Mouse (Mus musculus) intestine, embryonic 15.5 days (tissue): ENCODE data around the gene Kctd10. TPM values are rescaled to one million over a fixed set of nuclear protein-coding genes. Genes with fewer than 3 reads are reported as not detected.

Experiments used
- ATAC-seq: fragments of 200-750 bp; cut with Nextera tagmentation; 2 replicates; pipeline ENCODE4 v1.8.0; 2017; ENCODE audit warnings: moderate TSS enrichment, moderate library complexity
- H3K27ac ChIP-seq: fragments of 300-500 bp; sonication (generic); 2 replicates; pipeline ENCODE4 v1.5.1; 2015; ENCODE audit warnings: mild to moderate bottlenecking, inconsistent platforms
- H3K27me3 ChIP-seq: fragments of 300-500 bp; sonication (generic); replicated peaks from 2 replicates; pipeline ENCODE4 v1.6.1; 2015; ENCODE audit warnings: inconsistent platforms
- H3K36me3 ChIP-seq: fragments of 300-500 bp; sonication (generic); 2 replicates; pipeline ENCODE4 v1.6.1; 2015; ENCODE audit warnings: inconsistent platforms
- H3K4me1 ChIP-seq: fragments of 300-500 bp; sonication (generic); replicated peaks from 2 replicates; pipeline ENCODE4 v1.6.1; 2015; ENCODE audit warnings: inconsistent platforms
- H3K4me2 ChIP-seq: fragments of 300-500 bp; sonication (generic); replicated peaks from 2 replicates; pipeline ENCODE4 v1.6.1; 2015; ENCODE audit warnings: mild to moderate bottlenecking, inconsistent platforms
- H3K4me3 ChIP-seq: fragments of 300-500 bp; sonication (generic); replicated peaks from 2 replicates; pipeline ENCODE4 v1.5.1; 2015; ENCODE audit warnings: inconsistent platforms
- H3K9ac ChIP-seq: fragments of 300-500 bp; sonication (generic); 2 replicates; pipeline ENCODE4 v1.6.1; 2015; ENCODE audit warnings: inconsistent platforms
- H3K9me3 ChIP-seq: fragments of 300-500 bp; sonication (generic); 2 replicates; pipeline ENCODE4 v1.6.1; 2016; ENCODE audit warnings: inconsistent platforms
- WGBS: fragments of 180-500 bp; shearing (Covaris S2); methylation state at CpG from one replicate; pipeline ENCODE4 v1.1.7; 2015; 5-methylcytosine and 5-hydroxymethylcytosine counted together
- polyA plus RNA-seq: library from polyadenylated mRNA; unstranded; fragments of >200 nt; fragmentation: Nextera tagmentation; extraction: Ambion mirVana; gene quantifications from 2 replicates; pipeline ENCODE4 v1.2.1, GENCODE M21; 2015

Kctd10 gene
- polyA plus RNA-seq, 1 experiment from 2014 or later, result 116 TPM

DNA sequence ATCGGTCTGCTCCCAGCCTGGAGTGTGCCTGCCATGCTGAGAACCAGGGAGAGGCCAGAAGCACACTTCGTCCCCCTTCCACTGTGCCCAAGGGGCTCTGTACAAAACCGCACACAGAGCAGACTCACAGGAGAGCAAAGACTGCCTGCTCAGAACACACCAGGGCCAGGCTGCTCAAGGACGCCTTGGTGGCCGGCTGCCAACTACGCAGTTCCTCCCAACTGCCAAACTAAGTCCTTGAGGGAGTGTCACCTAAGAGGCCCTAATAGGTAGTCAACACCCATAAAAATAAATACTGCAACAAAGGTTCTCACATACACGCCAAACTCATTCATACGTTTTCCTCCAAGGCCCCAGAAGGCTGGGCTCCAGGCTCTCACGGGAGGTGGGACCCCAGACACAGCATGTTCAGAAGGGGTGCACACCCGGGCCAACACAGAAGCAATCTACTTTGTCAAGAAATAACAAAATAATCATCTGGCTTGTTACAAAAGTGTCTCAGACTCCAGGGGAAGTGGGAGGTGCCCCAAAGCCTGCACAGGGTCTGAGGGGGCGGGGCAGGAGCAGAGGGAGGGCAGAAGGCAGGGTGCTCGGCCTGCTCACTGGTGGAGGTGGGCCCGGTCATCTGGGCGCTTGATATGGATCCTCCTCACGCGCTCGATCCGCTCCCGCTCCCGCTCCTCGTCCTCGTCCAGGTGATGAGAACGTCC is 15.1 kb downstream of the Kctd10 start:
- 51% methylated on average over 23 of the region's 23 CpGs for WGBS

GRCm38 (mm10) chr5:114360968-114361367 is 19.3 kb downstream of the Kctd10 start:
- peaks cover 45% of the 10 kb centered on the region for H3K4me1 ChIP-seq
- no peak overlapping the region for H3K4me3 ChIP-seq
- no peak overlapping the region for H3K4me2 ChIP-seq
- ATAC-seq, result no peak
- no peak overlapping the region for H3K27ac ChIP-seq
- H3K9me3 ChIP-seq, result no peaks in the 10 kb centered on the region
- H3K9ac ChIP-seq, result no peak overlapping the region
- whole genome bisulfite sequencing, result 85% methylated on average over 15 of the region's 15 CpGs
- peaks cover 35% of the 10 kb centered on the region for H3K36me3 ChIP-seq
- no peaks in the 10 kb centered on the region for H3K27me3 ChIP-seq

More for the DNA sequence above, 15.1 kb downstream of the Kctd10 start:
- H3K4me1 ChIP-seq, result peaks cover 45% of the 10 kb centered on the region
- no peaks in the 10 kb centered on the region for H3K9me3 ChIP-seq
- H3K4me2 ChIP-seq, result peak overlapping the region; percentile 36
- peak overlapping the region; percentile 87 for H3K27ac ChIP-seq
- peak overlapping the region; percentile 17 for H3K9ac ChIP-seq
- no peaks in the 10 kb centered on the region for H3K27me3 ChIP-seq
- H3K4me3 ChIP-seq, result no peak overlapping the region
- H3K36me3 ChIP-seq, result peaks cover 58% of the 10 kb centered on the region
- ATAC-seq, result peak; percentile 93

- ATAC-seq, result no peak
- H3K36me3 ChIP-seq, result peaks cover 27% of the 10 kb centered on the region
- peaks cover 32% of the 10 kb centered on the region for H3K4me1 ChIP-seq
- H3K27ac ChIP-seq, result peak overlapping the region; percentile 77
- WGBS, result 36% methylated on average over 8 of the region's 8 CpGs
- H3K4me2 ChIP-seq, result peak overlapping the region; percentile 14; the same call in 1 of the 2 replicates
- H3K4me3 ChIP-seq, result no peak overlapping the region
- no peaks in the 10 kb centered on the region for H3K9me3 ChIP-seq
- H3K9ac ChIP-seq, result no peak overlapping the region
- no peaks in the 10 kb centered on the region for H3K27me3 ChIP-seq
Measured at GRCm38 (mm10) chr5:114359586-114359985, 20.7 kb downstream of the Kctd10 start.

DNA sequence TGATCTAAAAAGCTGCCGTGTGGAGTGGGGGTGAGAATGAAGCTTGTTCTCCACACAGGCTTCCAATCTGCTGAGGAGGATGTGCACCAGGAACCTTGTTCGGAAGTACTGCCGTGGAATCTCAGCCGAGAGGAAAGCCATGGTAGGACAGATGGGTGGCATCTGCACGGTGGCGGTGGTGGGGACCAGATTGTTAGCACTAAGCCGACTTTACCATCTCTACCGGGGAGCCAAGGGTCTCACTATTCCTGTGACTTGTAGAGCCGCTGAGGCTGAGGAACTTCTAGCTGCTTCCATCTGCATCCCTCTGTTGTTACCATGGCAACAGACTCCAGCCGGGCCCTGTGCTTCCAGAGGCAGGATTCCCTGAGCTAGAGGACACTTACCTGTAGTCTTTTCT is 21.5 kb downstream of the Kctd10 start:
- Histone ChIP-seq H3K36me3 (peaks cover 27% of the 10 kb centered on the region), H3K4me2 (peak overlapping the region; percentile 14; the same call in 1 of the 2 replicates), H3K4me1 (peaks cover 26% of the 10 kb centered on the region), H3K27me3 (no peaks in the 10 kb centered on the region), H3K27ac (peak overlapping the region; percentile 77; the same call in 1 of the 2 replicates), H3K9me3 (no peaks in the 10 kb centered on the region), H3K9ac (no peak overlapping the region), H3K4me3 (no peak overlapping the region)
- 74% methylated on average over 10 of the region's 10 CpGs for WGBS
- no peak for ATAC-seq

- WGBS, result 25% methylated on average over 23 of the region's 23 CpGs
- Histone ChIP-seq H3K27me3 (no peaks in the 10 kb centered on the region), H3K27ac (peak overlapping the region; percentile 92), H3K4me2 (peak overlapping the region; percentile 40), H3K4me1 (peaks cover 23% of the 10 kb centered on the region), H3K9ac (peak overlapping the region; percentile 23), H3K9me3 (no peaks in the 10 kb centered on the region), H3K36me3 (peaks cover 14% of the 10 kb centered on the region; the same call in 1 of the 2 replicates), H3K4me3 (peak overlapping the region; percentile 7)
- peak; percentile 86 for ATAC-seq
Measured at GRCm38 (mm10) chr5:114356936-114357751, 23.2 kb downstream of the Kctd10 start.

- Histone ChIP-seq H3K4me3 (peak overlapping the region; percentile 7), H3K4me2 (peak overlapping the region; percentile 40), H3K27ac (peak overlapping the region; percentile 92), H3K36me3 (0 out of 2 replicates have a peak, but pooled peaks cover 10% of the 10 kb centered on the region), H3K27me3 (no peaks in the 10 kb centered on the region), H3K4me1 (peaks cover 23% of the 10 kb centered on the region), H3K9me3 (no peaks in the 10 kb centered on the region), H3K9ac (peak overlapping the region; percentile 23)
- peak; percentile 94 for ATAC-seq
- 13% methylated on average over 7 of the region's 7 CpGs for WGBS
Measured at GRCm38 (mm10) chr5:114356250-114356935, 23.9 kb downstream of the Kctd10 start.

GRCm38 (mm10) chr5:114351490-114351889 is 28.8 kb downstream of the Kctd10 start:
- H3K4me3 ChIP-seq, result no peak overlapping the region
- WGBS, result 67% methylated on average over 10 of the region's 10 CpGs

DNA sequence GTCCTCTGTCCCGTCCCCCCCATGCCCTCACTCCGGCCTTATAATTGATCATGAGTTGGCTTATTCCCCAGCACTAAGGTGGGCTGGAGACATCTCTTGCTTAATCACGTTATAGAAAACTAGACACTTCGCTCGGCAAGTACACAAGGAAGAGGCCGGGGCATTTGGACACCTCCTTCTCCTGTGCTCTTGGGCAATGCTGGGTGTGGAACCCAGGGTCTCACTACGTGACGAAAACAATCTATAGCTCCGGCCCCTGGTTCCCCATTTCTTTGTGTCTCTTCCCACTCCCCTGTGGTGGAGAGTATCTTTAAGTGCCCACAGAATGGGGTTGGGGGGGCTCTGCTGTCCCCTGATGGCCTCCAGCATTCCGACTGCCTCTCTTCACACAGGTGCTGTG is 33.3 kb downstream of the Kctd10 start:
- H3K4me1 ChIP-seq, result 0 out of 2 replicates have a peak, but pooled peaks cover 5% of the 10 kb centered on the region
- no peak overlapping the region for H3K4me2 ChIP-seq
- no peak overlapping the region for H3K4me3 ChIP-seq
- ATAC-seq, result no peak
- no peaks in the 10 kb centered on the region for H3K9me3 ChIP-seq
- 76% methylated on average over 10 of the region's 10 CpGs for WGBS
- no peaks in the 10 kb centered on the region for H3K36me3 ChIP-seq
- no peaks in the 10 kb centered on the region for H3K27me3 ChIP-seq
- H3K9ac ChIP-seq, result no peak overlapping the region
- H3K27ac ChIP-seq, result no peak overlapping the region

More at GRCm38 (mm10) chr5:114351490-114351889, 28.8 kb downstream of the Kctd10 start:
- Histone ChIP-seq H3K4me1 (0 out of 2 replicates have a peak, but pooled peaks cover 5% of the 10 kb centered on the region), H3K36me3 (no peaks in the 10 kb centered on the region), H3K27ac (no peak overlapping the region), H3K9me3 (no peaks in the 10 kb centered on the region), H3K27me3 (no peaks in the 10 kb centered on the region), H3K4me2 (no peak overlapping the region), H3K9ac (no peak overlapping the region)
- no peak for ATAC-seq

- no peaks in the 10 kb centered on the region for H3K36me3 ChIP-seq
- H3K9me3 ChIP-seq, result no peaks in the 10 kb centered on the region
- no peak overlapping the region for H3K4me2 ChIP-seq
- no peak overlapping the region for H3K9ac ChIP-seq
- H3K4me3 ChIP-seq, result no peak overlapping the region
- no peaks in the 10 kb centered on the region for H3K27me3 ChIP-seq
- 0 out of 2 replicates have a peak, but pooled peaks cover 5% of the 10 kb centered on the region for H3K4me1 ChIP-seq
- WGBS, result 51% methylated on average over 3 of the region's 3 CpGs
- H3K27ac ChIP-seq, result no peak overlapping the region
- ATAC-seq, result peak; percentile 73
Measured at GRCm38 (mm10) chr5:114345538-114345937, 34.8 kb downstream of the Kctd10 start.

- ATAC-seq, result no peak
- Histone ChIP-seq H3K27me3 (no peaks in the 10 kb centered on the region), H3K9ac (no peak overlapping the region), H3K27ac (no peak overlapping the region), H3K4me3 (no peak overlapping the region), H3K4me2 (no peak overlapping the region), H3K4me1 (0 out of 2 replicates have a peak, but pooled peaks cover 5% of the 10 kb centered on the region), H3K9me3 (no peaks in the 10 kb centered on the region), H3K36me3 (no peaks in the 10 kb centered on the region)
- 82% methylated on average over 7 of the region's 7 CpGs for WGBS
Measured at GRCm38 (mm10) chr5:114343612-114344011, 36.7 kb downstream of the Kctd10 start.

- Histone ChIP-seq H3K9me3 (no peaks in the 10 kb centered on the region), H3K4me3 (no peak overlapping the region), H3K4me1 (0 out of 2 replicates have a peak, but pooled peaks cover 3% of the 10 kb centered on the region), H3K36me3 (no peaks in the 10 kb centered on the region), H3K4me2 (no peak overlapping the region), H3K9ac (no peak overlapping the region), H3K27ac (no peak overlapping the region), H3K27me3 (no peaks in the 10 kb centered on the region)
- 60% methylated on average over 5 of the region's 5 CpGs for WGBS
- peak; percentile 77 for ATAC-seq
Measured at GRCm38 (mm10) chr5:114342996-114343395, 37.3 kb downstream of the Kctd10 start.
